Mouse (Mus musculus): ENCODE measurements around the gene Tecpr2.
"Not testable (repeated sequence)": the region's sequence is repeated elsewhere in the genome, so short reads cannot be mapped to it uniquely, and the experiment has no call there.

The Tecpr2 gene

GRCm38 (mm10) chr12:110889036-110890020, at the start of gene Tecpr2, which contains the start of gene Cinp:
Tecpr2 (plus strand) TSS chr12:110889264.
Cinp (minus strand) TSS chr12:110889145.
- DNase-seq (ENCODE audit: extremely low spot score, low read depth, low spot score), result peak; percentile 94

GRCm38 (mm10) chr12:110840348-110841198, 48.5 kb upstream of the Tecpr2 start, which contains the start of gene Mok:
Mok (minus strand) TSS chr12:110840939.
- peak; percentile 98 for DNase-seq (ENCODE audit: extremely low spot score, low read depth, low spot score)

- no peak for DNase-seq (ENCODE audit: extremely low spot score, low read depth, low spot score)
These were observed 47.2 kb upstream of the Tecpr2 start for GRCm38 (mm10) chr12:110841731-110842493.

- no peak for DNase-seq (ENCODE audit: extremely low spot score, low read depth, low spot score)
These were observed 45.6 kb upstream of the Tecpr2 start for GRCm38 (mm10) chr12:110843194-110844048.

GRCm38 (mm10) chr12:110844227-110845130, 44.6 kb upstream of the Tecpr2 start:
- no peak for DNase-seq (ENCODE audit: extremely low spot score, low read depth, low spot score)

GRCm38 (mm10) chr12:110845131-110845880, 43.8 kb upstream of the Tecpr2 start:
- peak; percentile 94 for DNase-seq (ENCODE audit: extremely low spot score, low read depth, low spot score)

- DNase-seq (ENCODE audit: extremely low spot score, low read depth, low spot score), result no peak
These were observed 42.8 kb upstream of the Tecpr2 start for GRCm38 (mm10) chr12:110846191-110846765.

- DNase-seq (ENCODE audit: extremely low spot score, low read depth, low spot score), result no peak
These were observed 38.8 kb upstream of the Tecpr2 start, which contains the start of gene Zfp839 for GRCm38 (mm10) chr12:110850010-110850928. Zfp839 (plus strand) TSS chr12:110850253.

GRCm38 (mm10) chr12:110850929-110851256, 38.2 kb upstream of the Tecpr2 start:
- no peak for DNase-seq (ENCODE audit: extremely low spot score, low read depth, low spot score)

GRCm38 (mm10) chr12:110851414-110851813, 37.6 kb upstream of the Tecpr2 start:
- DNase-seq (ENCODE audit: extremely low spot score, low read depth, low spot score), result no peak

GRCm38 (mm10) chr12:110851923-110852322, 37.1 kb upstream of the Tecpr2 start:
- no peak for DNase-seq (ENCODE audit: extremely low spot score, low read depth, low spot score)

- no peak for DNase-seq (ENCODE audit: extremely low spot score, low read depth, low spot score)
These were observed 34.0 kb upstream of the Tecpr2 start for GRCm38 (mm10) chr12:110854786-110855737.

- no peak for DNase-seq (ENCODE audit: extremely low spot score, low read depth, low spot score)
These were observed 31.9 kb upstream of the Tecpr2 start for GRCm38 (mm10) chr12:110857196-110857595.

GRCm38 (mm10) chr12:110858681-110859080, 30.4 kb upstream of the Tecpr2 start:
- not testable (repeated sequence) for DNase-seq (ENCODE audit: extremely low spot score, low read depth, low spot score)

- DNase-seq (ENCODE audit: extremely low spot score, low read depth, low spot score), result no peak
These were observed 28.8 kb upstream of the Tecpr2 start for GRCm38 (mm10) chr12:110860293-110860692.
